Mouse (Mus musculus) Patski (cell line): Measurements from ENCODE around the gene Col8a1. TPM values are rescaled to one million over a fixed set of nuclear protein-coding genes. Genes with fewer than 3 reads are reported as not detected.

ENCODE experiments used
- ATAC-seq: fragments of 100-300 bp; one replicate; pipeline ENCODE4 v1.8.0; 2021
- CTCF ChIA-PET: fragments of 350-600 bp; sonication (Branson Sonifier 250); formaldehyde crosslinking; loops from one replicate; lab custom pipeline; 2022; ENCODE audit warnings: inconsistent platforms; lab: Charles Lee
- POLR2A ChIA-PET: fragments of 350-600 bp; sonication (Branson Sonifier 250); formaldehyde crosslinking; loops from one replicate; lab custom pipeline; 2022; ENCODE audit warnings: antibody characterized with exemption, inconsistent platforms; lab: Charles Lee
- DNase-seq: peaks from one replicate; pipeline ENCODE4 v3.0.0-alpha.2; 2011; ENCODE audit warnings: low read depth, low spot score
- H3K27me3 ChIP-seq: fragments of 371-371 bp; one replicate; pipeline ENCODE4 v1.5.1; 2021
- CTCF ChIP-seq: fragments of 100-300 bp; IDR thresholded peaks from one replicate; pipeline ENCODE4 v1.5.1; 2021
- in situ Hi-C: fragments of 300-500 bp; cut with MboI; formaldehyde crosslinking; loops from 3 replicates; pipeline ENCODE4 v1.11.1; 2018; ENCODE audit warnings: low pct_unique_long_range_greater_than_20kb, mixed read lengths
- polyA plus RNA-seq: library from polyadenylated mRNA; unstranded; gene quantifications from one replicate; pipeline ENCODE4 v1.2.3, GENCODE M21; 2021

Gene Col8a1
- polyA plus RNA-seq, 1 experiment from 2014 or later: 36.6 TPM

DNA sequence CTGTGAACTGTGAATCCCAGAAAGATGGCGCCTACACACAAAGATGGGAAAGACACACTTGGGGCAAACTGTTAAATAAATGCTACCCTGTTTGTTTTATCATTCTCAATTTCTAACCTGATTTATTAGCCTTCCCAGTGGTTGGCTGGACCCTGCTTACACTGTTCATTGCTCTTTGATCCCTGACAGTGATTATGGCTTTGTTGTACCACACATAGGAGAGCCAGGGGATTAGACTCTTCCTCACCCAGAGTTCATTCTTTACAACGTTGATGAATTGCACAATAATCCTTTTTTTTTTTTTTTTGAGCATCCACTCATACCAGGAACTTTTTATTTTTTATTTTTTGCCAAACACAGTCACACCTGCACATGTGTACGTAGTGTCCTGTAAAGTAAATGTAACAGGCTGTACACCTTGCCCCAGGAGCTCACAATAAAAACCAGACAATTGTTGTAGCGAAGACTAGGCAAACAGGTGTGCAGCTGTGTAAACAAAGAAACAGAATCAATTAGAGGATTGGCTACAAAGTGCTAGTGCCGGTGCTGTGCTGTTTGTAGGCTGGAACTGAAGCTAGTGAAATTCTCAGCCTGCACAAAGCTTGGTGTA is 68.6 kb downstream of the Col8a1 start:
- TF ChIP-seq CTCF: no peak
- ATAC-seq: no peak
- DNase-seq: no peak
- in situ Hi-C loops: no loop called here
- CTCF ChIA-PET: interaction anchor here (1.0 to 1.4 kb wide), 4 partner anchors 14 to 65 kb away, joined by 3 read pairs; no protein-coding TSS in a partner anchor
- H3K27me3 ChIP-seq: no peaks in the 10 kb centered on the region
- POLR2A ChIA-PET: no interaction called here

DNA sequence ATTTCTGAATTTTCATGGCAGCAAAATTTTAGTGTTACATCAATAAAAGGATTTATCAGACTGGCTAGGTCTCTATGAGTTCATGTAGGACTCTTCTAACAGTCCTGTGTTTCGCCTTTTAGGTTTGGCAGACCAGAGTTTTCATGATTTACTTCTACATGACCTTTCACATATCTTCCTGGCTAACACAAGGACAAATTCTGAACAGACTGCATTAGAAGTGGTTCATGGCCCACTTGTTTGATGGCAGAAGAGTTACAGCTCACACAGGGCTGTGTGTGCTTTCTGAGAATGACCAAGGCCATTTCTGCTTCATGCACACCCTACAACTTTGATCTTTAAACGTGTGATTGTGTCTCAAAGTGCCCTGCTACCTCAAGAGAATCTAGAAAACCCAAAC is 82.3 kb downstream of the Col8a1 start:
- POLR2A ChIA-PET: interaction anchor here (0.5 kb wide), 1 partner anchor 79 kb away, joined by 3 read pairs; no protein-coding TSS in a partner anchor
- in situ Hi-C loops: loop anchor here (5.0 to 10.0 kb wide), 2 partner anchors 80 to 233 kb away; partner anchors contain the start of gene Col8a1

DNA sequence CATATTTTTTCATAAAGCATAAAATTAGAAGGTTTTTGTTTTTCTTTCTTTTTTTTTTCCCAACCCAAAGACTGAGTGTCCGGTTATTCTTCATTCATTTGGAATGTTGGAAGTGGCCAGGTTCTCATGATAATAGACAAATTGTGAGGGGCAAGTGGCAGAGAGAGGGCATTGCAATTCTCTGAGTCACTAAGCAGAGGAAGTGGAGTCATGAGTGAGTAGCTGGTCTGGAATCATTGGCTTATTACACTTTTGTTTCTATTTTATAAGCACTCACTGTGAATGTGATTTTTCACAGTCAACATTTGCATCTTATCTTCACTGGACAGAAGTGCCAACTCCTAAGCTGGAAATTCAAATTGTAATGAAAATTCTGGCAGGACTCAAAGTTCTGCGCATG is 82.9 kb downstream of the Col8a1 start:
- POLR2A ChIA-PET: interaction anchor here (0.7 kb wide), 1 partner anchor 46 kb away, joined by 4 read pairs; no protein-coding TSS in a partner anchor
- in situ Hi-C loops: loop anchor here (5.0 to 10.0 kb wide), 2 partner anchors 81 to 233 kb away; partner anchors contain the start of gene Col8a1
- no peak for TF ChIP-seq CTCF
- CTCF ChIA-PET: interaction anchor here (0.8 to 3.4 kb wide), 5 partner anchors 12 to 771 kb away, joined by 3 to 11 read pairs (median 3); no protein-coding TSS in a partner anchor
- ATAC-seq: peak; percentile 96
- peak; percentile 59 for DNase-seq
- no peaks in the 10 kb centered on the region for H3K27me3 ChIP-seq

More for the DNA sequence above, 82.3 kb downstream of the Col8a1 start:
- DNase-seq (no peak), ATAC-seq (no peak)
- CTCF ChIA-PET: interaction anchor here (0.8 to 3.4 kb wide), 5 partner anchors 12 to 771 kb away, joined by 3 to 11 read pairs (median 3); no protein-coding TSS in a partner anchor
- TF ChIP-seq CTCF: no peak
- no peaks in the 10 kb centered on the region for H3K27me3 ChIP-seq

DNA sequence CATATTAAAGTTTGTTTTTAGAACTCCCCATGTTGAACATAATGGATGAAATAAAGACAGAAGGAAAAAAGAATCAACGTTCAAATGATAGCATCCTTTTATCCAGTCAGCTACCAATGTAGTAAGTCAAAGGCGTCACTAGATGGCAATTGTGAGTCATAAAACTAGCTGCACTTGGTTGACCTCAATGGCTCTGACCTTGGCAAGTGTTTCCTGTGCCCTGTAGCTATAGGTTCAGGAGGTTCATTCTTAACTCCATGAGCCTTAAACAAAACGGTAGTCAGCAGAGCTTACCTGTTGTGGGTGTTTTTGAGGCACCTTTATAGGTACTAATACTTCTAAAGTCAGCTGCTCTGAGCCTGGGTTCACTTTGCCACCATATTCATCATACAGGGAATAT is 85.2 kb downstream of the Col8a1 start:
- in situ Hi-C loops: no loop called here

DNA sequence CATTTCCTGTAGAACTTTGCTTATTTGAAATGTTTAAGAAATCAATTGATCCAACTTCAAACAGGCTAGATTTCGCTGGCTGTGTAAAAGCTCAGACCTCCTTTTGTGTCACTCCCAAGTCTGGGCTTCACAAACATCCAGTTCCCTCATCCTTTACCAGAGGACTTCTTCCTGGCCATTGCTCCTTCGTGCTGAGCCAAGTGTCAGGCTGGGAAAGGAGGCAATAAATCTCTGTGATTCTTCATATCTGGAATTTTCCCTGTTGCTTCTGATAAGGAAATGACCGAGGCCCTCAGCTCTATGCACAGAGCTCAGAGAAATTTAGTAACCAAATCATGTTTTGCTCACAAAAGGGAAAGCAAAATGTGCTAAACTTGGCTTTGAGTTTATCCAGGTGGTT is 91.9 kb downstream of the Col8a1 start:
- no peaks in the 10 kb centered on the region for H3K27me3 ChIP-seq
- in situ Hi-C loops: loop anchor here (5.0 kb wide), 1 partner anchor 620 kb away; no protein-coding TSS in a partner anchor
- POLR2A ChIA-PET: no interaction called here
- no peak for TF ChIP-seq CTCF
- CTCF ChIA-PET: interaction anchor here (0.8 to 1.3 kb wide), 4 partner anchors 11 to 88 kb away, joined by 3 read pairs; no protein-coding TSS in a partner anchor
- ATAC-seq (no peak), DNase-seq (no peak)

More for the DNA sequence above, 85.2 kb downstream of the Col8a1 start:
- CTCF ChIA-PET: interaction anchor here (0.9 to 3.4 kb wide), 12 partner anchors 22 to 615 kb away, joined by 3 to 22 read pairs (median 5); no protein-coding TSS in a partner anchor
- POLR2A ChIA-PET: interaction anchor here (0.7 kb wide), 1 partner anchor 18 kb away, joined by 3 read pairs; no protein-coding TSS in a partner anchor
- peak; percentile 77 for TF ChIP-seq CTCF
- H3K27me3 ChIP-seq: no peaks in the 10 kb centered on the region
- ATAC-seq (peak; percentile 66), DNase-seq (no peak)

DNA sequence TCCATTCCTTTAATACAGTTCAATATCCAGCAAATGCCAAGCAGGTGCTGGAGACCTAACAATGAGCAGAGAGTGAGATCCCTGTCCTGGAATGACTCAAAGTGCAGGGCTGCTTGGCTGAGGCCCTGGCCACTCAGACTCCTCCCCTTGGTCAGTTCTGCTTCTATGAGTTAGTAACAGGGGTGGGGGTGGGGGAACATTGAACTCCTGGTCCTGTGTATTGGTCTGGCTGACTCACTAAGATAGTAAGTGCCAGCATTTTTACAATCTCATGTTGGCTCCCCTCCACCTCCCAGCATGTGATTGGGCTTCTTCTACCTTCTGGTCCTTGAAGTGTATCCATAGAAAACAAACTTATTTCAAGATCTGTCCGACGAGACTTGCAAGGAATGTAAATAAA is 104.6 kb downstream of the Col8a1 start:
- ATAC-seq: peak; percentile 92
- DNase-seq: peak; percentile 73
- no peak for TF ChIP-seq CTCF
- ChIA-PET CTCF (no interaction called here), POLR2A (interaction anchor here (0.6 to 1.0 kb wide), 2 partner anchors 15 to 248 kb away, joined by 3 to 4 read pairs; no protein-coding TSS in a partner anchor)
- no peaks in the 10 kb centered on the region for H3K27me3 ChIP-seq
- in situ Hi-C loops: no loop called here

DNA sequence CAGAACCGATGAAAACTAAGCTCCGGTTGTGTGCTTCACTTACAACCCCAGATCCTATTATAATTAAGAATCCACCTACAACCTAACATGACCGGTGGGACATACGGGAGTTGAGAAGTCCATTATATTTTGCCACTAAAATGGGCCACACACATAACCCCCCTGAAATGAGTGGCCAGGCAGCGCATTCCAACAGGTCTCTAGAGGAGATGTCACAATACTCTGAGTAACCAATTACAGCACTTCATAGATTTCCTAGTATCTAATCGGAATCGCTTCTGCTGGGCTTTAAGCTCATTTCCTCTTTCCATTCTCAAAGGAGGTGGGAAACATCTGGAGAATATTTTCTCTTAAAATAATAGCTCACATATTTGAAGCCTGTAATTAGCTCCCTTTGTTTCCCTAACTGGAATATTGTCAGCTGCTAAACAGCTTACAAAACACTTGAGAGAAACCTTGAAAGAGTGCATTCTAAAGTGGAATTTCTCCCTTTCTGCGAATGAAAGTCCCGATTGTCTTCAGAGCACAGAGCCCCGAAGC is 113.1 kb downstream of the Col8a1 start:
- no peaks in the 10 kb centered on the region for H3K27me3 ChIP-seq
- ATAC-seq (no peak), DNase-seq (no peak)
- TF ChIP-seq CTCF: no peak
- ChIA-PET CTCF (interaction anchor here (2.8 kb wide), 1 partner anchor 27 kb away, joined by 9 read pairs; no protein-coding TSS in a partner anchor), POLR2A (no interaction called here)
- in situ Hi-C loops: no loop called here

DNA sequence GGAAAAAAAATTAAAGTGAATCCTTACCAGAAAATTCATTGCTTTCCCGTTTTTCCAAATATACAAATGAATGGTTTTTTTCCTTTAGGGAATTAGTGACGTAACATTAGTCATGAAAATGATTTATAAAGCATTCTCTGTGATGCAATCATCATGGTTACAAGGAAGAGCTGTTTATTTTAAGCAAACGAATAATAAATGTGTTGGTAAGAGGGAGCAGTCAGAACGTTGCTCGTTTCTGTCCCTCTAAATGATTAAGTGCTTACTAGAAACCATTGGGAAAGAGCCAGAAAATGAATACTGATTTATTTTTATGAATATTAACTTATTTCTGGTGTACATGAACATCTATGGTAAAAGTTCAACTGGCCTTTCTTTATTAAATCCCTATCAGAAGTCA is 119.8 kb downstream of the Col8a1 start:
- TF ChIP-seq CTCF: no peak
- in situ Hi-C loops: no loop called here

DNA sequence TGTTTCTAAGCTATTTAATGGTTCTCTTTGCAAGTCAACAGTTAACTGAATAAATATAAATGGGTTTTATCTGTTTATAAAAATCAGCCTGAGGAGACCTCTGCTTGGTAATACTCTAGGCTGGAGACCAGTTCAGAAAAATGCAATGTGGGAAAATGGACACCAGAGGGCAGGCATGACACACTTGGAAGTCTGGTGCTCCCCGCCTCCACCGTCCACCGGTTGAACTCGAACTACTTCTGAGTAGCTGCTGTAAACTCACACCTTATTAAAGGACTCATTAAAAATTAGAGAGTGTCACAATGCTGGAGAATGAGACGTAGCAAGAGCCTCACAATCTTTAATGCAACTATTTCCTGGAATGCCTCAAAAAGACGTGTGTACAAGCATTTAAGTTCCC is 120.3 kb downstream of the Col8a1 start:
- DNase-seq (peak; percentile 25), ATAC-seq (peak; percentile 69)
- ChIA-PET CTCF (interaction anchor here (0.5 to 3.8 kb wide), 17 partner anchors 9 to 1049 kb away, joined by 3 to 22 read pairs (median 4); no protein-coding TSS in a partner anchor), POLR2A (interaction anchor here (0.6 kb wide), 1 partner anchor 683 kb away, joined by 3 read pairs; no protein-coding TSS in a partner anchor)
- H3K27me3 ChIP-seq: no peaks in the 10 kb centered on the region
- peak; percentile 87 for TF ChIP-seq CTCF
- in situ Hi-C loops: no loop called here

More for the DNA sequence above, 119.8 kb downstream of the Col8a1 start:
- POLR2A ChIA-PET: interaction anchor here (0.5 to 1.0 kb wide), 2 partner anchors 15 to 116 kb away, joined by 3 to 4 read pairs; no protein-coding TSS in a partner anchor
- no peak for ATAC-seq
- no peak for DNase-seq
- CTCF ChIA-PET: interaction anchor here (0.5 to 3.8 kb wide), 14 partner anchors 9 to 1049 kb away, joined by 3 to 22 read pairs (median 4); no protein-coding TSS in a partner anchor
- no peaks in the 10 kb centered on the region for H3K27me3 ChIP-seq

DNA sequence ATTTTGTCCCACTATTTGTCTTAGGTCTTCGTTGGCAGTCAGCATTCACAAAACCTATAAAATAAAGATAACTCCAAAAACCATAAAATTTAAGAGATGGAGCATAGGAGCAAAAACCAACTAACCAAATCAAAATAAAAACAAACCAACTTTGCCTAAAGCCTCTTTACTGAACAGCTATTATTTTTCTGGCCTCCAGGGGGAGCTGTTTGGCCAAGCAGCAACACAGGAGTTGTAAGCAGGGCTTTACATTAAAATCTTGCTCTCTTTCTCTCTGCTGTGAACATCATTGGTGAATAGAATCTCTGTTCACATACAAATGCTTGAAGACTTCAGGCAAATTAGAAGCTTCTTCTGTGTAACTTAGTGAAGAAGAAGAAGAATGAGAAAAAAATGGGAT is 142.8 kb downstream of the Col8a1 start:
- TF ChIP-seq CTCF: peak; percentile 85
- DNase-seq (no peak), ATAC-seq (no peak)
- CTCF ChIA-PET: interaction anchor here (0.5 to 3.6 kb wide), 19 partner anchors 9 to 684 kb away, joined by 3 to 12 read pairs (median 4); no protein-coding TSS in a partner anchor
- POLR2A ChIA-PET: no interaction called here
- H3K27me3 ChIP-seq: no peaks in the 10 kb centered on the region
- in situ Hi-C loops: no loop called here
